Mouse (Mus musculus) spleen, adult 18-20 months (tissue): ENCODE data around the gene Gm20826.
"Not testable (repeated sequence)": the region's sequence is repeated elsewhere in the genome, so short reads cannot be mapped to it uniquely, and the experiment has no call there.

Experiments used
- DNase-seq, 2 experiments: peaks; one replicate each; pipeline ENCODE4 v3.0.0; 2022; ENCODE audit warnings: mixed read lengths in 2 of 2

Gm20826 gene

GRCm38 (mm10) chrY:7638389-7638788, at the start of gene Gm20826:
TSS of gene Gm20826 (minus strand) at chrY:7638489.
- not testable (repeated sequence) for DNase-seq
